33 mouse cellular contexts compared by ENCODE assay signal in the genomic region with DNA sequence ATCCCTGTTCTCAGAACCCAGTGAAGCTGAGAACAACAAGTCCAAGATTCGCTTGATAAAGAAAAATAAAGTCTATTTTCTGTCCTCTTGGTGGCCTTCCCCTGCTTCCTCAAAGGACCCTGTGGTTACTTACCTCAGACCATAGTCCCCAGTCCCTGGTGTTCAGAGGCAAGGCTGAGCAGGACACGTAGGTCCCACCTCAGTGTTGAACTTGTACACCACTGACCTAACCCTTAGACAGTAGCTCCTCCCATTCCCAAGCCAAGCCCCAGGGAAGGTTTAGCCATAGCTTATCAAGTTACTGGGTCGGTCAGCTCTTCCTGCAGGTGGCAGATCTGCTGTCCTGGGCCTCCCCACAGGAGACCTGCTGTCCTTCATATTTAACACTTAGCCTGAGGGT. TPM values are rescaled to one million over a fixed set of nuclear protein-coding genes. Genes with fewer than 3 reads are reported as not detected.
A peak's percentile ranks its signal among the peaks of the same experiment; 100 is the strongest.
DNase-seq lines count a peak whose midpoint lies in the region; ATAC-seq and TF ChIP-seq lines count a peak whose summit lies in the region.
"Had no signal": no experiment of that assay in that cellular context is flagged by ENCODE, and none has a peak within 500 bp of the region (broad histone marks: within the 10 kb centered on the region; RNA-seq: fewer than 3 reads in every experiment).

No protein-coding gene starts in this region.

- H3K27ac ChIP-seq in intestine, postnatal 0 days (ENCODE audit: low read depth, low read length) = no peak overlapping the region
- no peak overlapping the region for H3K27ac ChIP-seq in intestine, embryonic 16.5 days (ENCODE audit: low read length)
- no peak overlapping the region for H3K27ac ChIP-seq in kidney, embryonic 16.5 days (ENCODE audit: low read length)
- no peak overlapping the region for H3K27ac ChIP-seq in hindbrain, embryonic 14.5 days
- no peak overlapping the region for H3K27ac ChIP-seq in midbrain, embryonic 14.5 days (replicated peaks; ENCODE audit: low read depth, low read length)
- H3K27ac ChIP-seq: embryonic facial prominence, embryonic 12.5 days; embryonic facial prominence, embryonic 15.5 days; gastrocnemius, adult 2 months; heart, adult 2 months; heart, embryonic 10.5 days; heart, embryonic 13.5 days; hindbrain, embryonic 12.5 days had no signal

- DNase-seq in kidney, adult 8-10 months = no peak
- DNase-seq in hindbrain, embryonic 14.5 days (ENCODE audit: low spot score) = no peak
- no peak for DNase-seq in midbrain, embryonic 14.5 days
- DNase-seq: adrenal gland, adult 8-10 months; adrenal gland, postnatal 25 days; B cell, adult 2 months; cerebellum, adult 11-12 months; cerebellum, adult 8-10 months; cerebellum, postnatal 10 days; cerebellum, postnatal 36 days; forebrain, postnatal 0 days; gastrocnemius, adult 2 months; gastrocnemius, postnatal 25 days; heart, adult 2 months; heart, postnatal 14 days; heart, postnatal 4 days had no signal

- no peak for ATAC-seq in intestine, postnatal 0 days
- no peak for ATAC-seq in intestine, embryonic 16.5 days
- 0 out of 2 replicates have a peak, but pooled peaks have one; percentile 29 for ATAC-seq in kidney, embryonic 16.5 days (ENCODE audit: low FRiP score, low TSS enrichment)
- ATAC-seq in common myeloid progenitor, adult 5-6 weeks (replicated peaks; ENCODE audit: low read depth, poor library complexity, severe bottlenecking) = peak; percentile 66
- ATAC-seq in megakaryocyte progenitor cell, adult 5-6 weeks (replicated peaks; ENCODE audit: poor library complexity) = peak; percentile 27; the same call in 1 of the 2 replicates
- no peak for ATAC-seq in hindbrain, embryonic 14.5 days (ENCODE audit: low FRiP score)
- ATAC-seq in midbrain, embryonic 14.5 days (ENCODE audit: low FRiP score, low TSS enrichment) = no peak
- ATAC-seq: forebrain, embryonic 14.5 days; forebrain, postnatal 0 days; hindbrain, embryonic 16.5 days had no signal

- H3K9ac ChIP-seq in intestine, postnatal 0 days (ENCODE audit: low read depth, low read length) = no peak overlapping the region
- no peak overlapping the region for H3K9ac ChIP-seq in intestine, embryonic 16.5 days (ENCODE audit: low read depth, low read length)
- H3K9ac ChIP-seq in kidney, embryonic 16.5 days (replicated peaks; ENCODE audit: low read length) = no peak overlapping the region
- no peak overlapping the region for H3K9ac ChIP-seq in hindbrain, embryonic 14.5 days
- no peak overlapping the region for H3K9ac ChIP-seq in midbrain, embryonic 14.5 days (replicated peaks; ENCODE audit: low read length)
- H3K9ac ChIP-seq: embryonic facial prominence, embryonic 12.5 days; embryonic facial prominence, embryonic 15.5 days; forebrain, postnatal 0 days; heart, embryonic 13.5 days; hindbrain, embryonic 12.5 days had no signal

- no peaks in the 10 kb centered on the region for H3K4me1 ChIP-seq in intestine, postnatal 0 days (replicated peaks; ENCODE audit: control insufficient read depth, insufficient read depth, low read length)
- no peaks in the 10 kb centered on the region for H3K4me1 ChIP-seq in intestine, embryonic 16.5 days (ENCODE audit: control insufficient read depth, insufficient read depth, low read length)
- peaks cover 1% of the 10 kb centered on the region; the same call in 1 of the 2 replicates for H3K4me1 ChIP-seq in kidney, embryonic 16.5 days (ENCODE audit: insufficient read depth, low read length)
- no peaks in the 10 kb centered on the region for H3K4me1 ChIP-seq in hindbrain, embryonic 14.5 days (replicated peaks; ENCODE audit: control insufficient read depth, insufficient read depth, low read length)
- H3K4me1 ChIP-seq in midbrain, embryonic 14.5 days (ENCODE audit: control insufficient read depth, insufficient read depth, low read length) = no peaks in the 10 kb centered on the region

- no peaks in the 10 kb centered on the region for H3K27me3 ChIP-seq in intestine, postnatal 0 days (replicated peaks; ENCODE audit: control insufficient read depth, insufficient read depth, low read length)
- no peaks in the 10 kb centered on the region for H3K27me3 ChIP-seq in intestine, embryonic 16.5 days (replicated peaks; ENCODE audit: control insufficient read depth, insufficient read depth, low read length)
- H3K27me3 ChIP-seq in kidney, embryonic 16.5 days (ENCODE audit: insufficient read depth, low read length) = no peaks in the 10 kb centered on the region
- H3K27me3 ChIP-seq in hindbrain, embryonic 14.5 days (ENCODE audit: control insufficient read depth, insufficient read depth, low read length) = no peaks in the 10 kb centered on the region
- H3K27me3 ChIP-seq in midbrain, embryonic 14.5 days (ENCODE audit: control insufficient read depth, insufficient read depth, low read length) = no peaks in the 10 kb centered on the region
- H3K27me3 ChIP-seq: CH12.LX; embryonic facial prominence, embryonic 15.5 days; heart, embryonic 13.5 days; hindbrain, embryonic 12.5 days had no signal

- H3K4me2 ChIP-seq in intestine, postnatal 0 days (replicated peaks; ENCODE audit: low read depth) = no peak overlapping the region
- no peak overlapping the region for H3K4me2 ChIP-seq in intestine, embryonic 16.5 days (ENCODE audit: low read depth, low read length)
- no peak overlapping the region for H3K4me2 ChIP-seq in kidney, embryonic 16.5 days (replicated peaks; ENCODE audit: low read depth, low read length)
- no peak overlapping the region for H3K4me2 ChIP-seq in hindbrain, embryonic 14.5 days (replicated peaks)
- H3K4me2 ChIP-seq in midbrain, embryonic 14.5 days (ENCODE audit: low read length) = no peak overlapping the region
- H3K4me2 ChIP-seq: embryonic facial prominence, embryonic 12.5 days; embryonic facial prominence, embryonic 15.5 days; heart, embryonic 13.5 days; hindbrain, embryonic 12.5 days had no signal

- 54% methylated on average over 3 of the region's 3 CpGs for WGBS in intestine, postnatal 0 days
- 67% methylated on average over 3 of the region's 3 CpGs for WGBS in intestine, embryonic 16.5 days
- 44% methylated on average over 3 of the region's 3 CpGs for WGBS in kidney, embryonic 16.5 days
- WGBS in hindbrain, embryonic 14.5 days = 68% methylated on average over 3 of the region's 3 CpGs
- WGBS in midbrain, embryonic 14.5 days = 70% methylated on average over 3 of the region's 3 CpGs

- TF ChIP-seq CTCF in intestine, postnatal 0 days (IDR thresholded peaks at IDR 0.05; ENCODE audit: low read depth) = 0 out of 2 replicates have a peak, but pooled peaks have one; percentile 12

- no peak overlapping the region for H3K4me3 ChIP-seq in intestine, postnatal 0 days (ENCODE audit: low read depth, low read length)
- H3K4me3 ChIP-seq in intestine, embryonic 16.5 days (ENCODE audit: low read length) = no peak overlapping the region
- H3K4me3 ChIP-seq in kidney, embryonic 16.5 days (ENCODE audit: low read length) = no peak overlapping the region
- H3K4me3 ChIP-seq in hindbrain, embryonic 14.5 days (replicated peaks; ENCODE audit: low read length) = no peak overlapping the region
- no peak overlapping the region for H3K4me3 ChIP-seq in midbrain, embryonic 14.5 days (replicated peaks; ENCODE audit: low read depth, low read length)
- H3K4me3 ChIP-seq: embryonic facial prominence, embryonic 12.5 days; embryonic facial prominence, embryonic 15.5 days; gastrocnemius, adult 2 months; heart, adult 2 months; heart, embryonic 10.5 days; heart, embryonic 13.5 days; hindbrain, embryonic 12.5 days had no signal

- peaks cover 2% of the 10 kb centered on the region; the same call in 1 of the 2 replicates for H3K36me3 ChIP-seq in intestine, postnatal 0 days (ENCODE audit: control insufficient read depth, insufficient read depth)
- H3K36me3 ChIP-seq in intestine, embryonic 16.5 days (ENCODE audit: control insufficient read depth, insufficient read depth, low read length) = no peaks in the 10 kb centered on the region
- no peaks in the 10 kb centered on the region for H3K36me3 ChIP-seq in kidney, embryonic 16.5 days (ENCODE audit: insufficient read depth, low read length)
- H3K36me3 ChIP-seq in hindbrain, embryonic 14.5 days (replicated peaks; ENCODE audit: control insufficient read depth, insufficient read depth) = no peaks in the 10 kb centered on the region
- no peaks in the 10 kb centered on the region for H3K36me3 ChIP-seq in midbrain, embryonic 14.5 days (ENCODE audit: control insufficient read depth, insufficient read depth, low read length)
- H3K36me3 ChIP-seq: embryonic facial prominence, embryonic 12.5 days; embryonic facial prominence, embryonic 15.5 days; G1E; heart, embryonic 10.5 days; heart, embryonic 13.5 days; hindbrain, embryonic 12.5 days had no signal

- no peaks in the 10 kb centered on the region for H3K9me3 ChIP-seq in intestine, postnatal 0 days (ENCODE audit: control insufficient read depth)
- no peaks in the 10 kb centered on the region for H3K9me3 ChIP-seq in intestine, embryonic 16.5 days (ENCODE audit: control insufficient read depth, low read length)
- H3K9me3 ChIP-seq in kidney, embryonic 16.5 days (ENCODE audit: low read length) = no peaks in the 10 kb centered on the region
- no peaks in the 10 kb centered on the region for H3K9me3 ChIP-seq in hindbrain, embryonic 14.5 days (ENCODE audit: control insufficient read depth, low read length)
- H3K9me3 ChIP-seq in midbrain, embryonic 14.5 days (ENCODE audit: control insufficient read depth, low read length) = no peaks in the 10 kb centered on the region
- H3K9me3 ChIP-seq: embryonic facial prominence, embryonic 12.5 days; embryonic facial prominence, embryonic 15.5 days; heart, embryonic 10.5 days; heart, embryonic 13.5 days; hindbrain, embryonic 12.5 days had no signal

RNA-seq across cellular contexts. Expression of a gene that starts 27.6 kb away (rescaled TPM):
- polyA plus RNA-seq in intestine, postnatal 0 days (2015; fragmentation: Nextera tagmentation; extraction: Ambion mirVana) = not detected in 2 replicates
- polyA plus RNA-seq in intestine, embryonic 16.5 days (2015; fragmentation: Nextera tagmentation; extraction: Ambion mirVana) = 0.10 and 0.24 TPM in 2 replicates
- polyA plus RNA-seq in kidney, embryonic 16.5 days (2015; fragmentation: Nextera tagmentation; extraction: Ambion mirVana) = 0.45 and 0.50 TPM in 2 replicates
- not detected in 2 replicates for total RNA-seq in common myeloid progenitor, adult 5-6 weeks (2017)
- not detected in 2 replicates for total RNA-seq in megakaryocyte progenitor cell, adult 5-6 weeks (2015)
- not detected in 2 replicates for total RNA-seq in megakaryocyte progenitor cell, adult 5-6 weeks (2017)
- polyA plus RNA-seq in hindbrain, embryonic 14.5 days (2014; fragmentation: Nextera tagmentation; extraction: Ambion mirVana) = not detected in 2 replicates
- 0.07 TPM in 1 of 2 replicates, not detected in the other for polyA plus RNA-seq in midbrain, embryonic 14.5 days (2014; fragmentation: Nextera tagmentation; extraction: Ambion mirVana)
- total RNA-seq: adrenal gland, postnatal 25 days; CH12.LX; forebrain, postnatal 0 days; gastrocnemius, adult 2 months; gastrocnemius, postnatal 25 days; heart, postnatal 14 days; heart, postnatal 4 days had no signal
- polyA plus RNA-seq: embryonic facial prominence, embryonic 15.5 days; forebrain, embryonic 11.5 days; G1E; gonadal fat pad, adult 2 months; heart, adult 2 months; heart, embryonic 16.5 days; hindbrain, embryonic 16.5 days had no signal

Comparison
In these comparisons a context has a peak if more than half of its experiments do, and no peak if none do; other contexts are left out.
1. ATAC-seq: peak in kidney, embryonic 16.5 days (single experiment), common myeloid progenitor, adult 5-6 weeks (single experiment) and megakaryocyte progenitor cell, adult 5-6 weeks (single experiment); none in intestine, postnatal 0 days (single experiment), intestine, embryonic 16.5 days (single experiment), hindbrain, embryonic 14.5 days (single experiment) and midbrain, embryonic 14.5 days (single experiment).